Mouse (Mus musculus): ENCODE results near the gene Zfp704.

DNA sequence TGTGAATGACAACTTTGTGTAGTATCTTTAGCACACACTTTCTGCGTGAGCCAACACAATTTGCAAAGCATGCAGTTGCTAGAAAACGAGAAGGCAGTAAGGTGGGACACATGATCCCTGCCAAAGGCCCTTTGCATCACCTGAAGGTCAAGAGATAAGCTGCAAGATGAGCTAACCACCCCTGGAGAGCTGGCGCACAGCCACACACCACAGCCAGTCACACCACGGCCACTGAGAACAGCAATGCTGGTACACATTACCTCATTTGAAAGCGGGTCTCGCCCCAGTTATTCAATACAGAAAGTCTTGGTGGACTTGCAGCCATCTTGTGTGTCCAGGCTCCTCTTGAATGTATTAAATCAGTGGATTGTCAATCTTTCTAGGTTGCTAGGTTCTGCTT is 9.3 kb downstream of the Zfp704 start:
- no peak for TF ChIP-seq CTCF (IDR thresholded peaks at IDR 0.05; ENCODE audit: insufficient read depth, low read length)
- no peak for TF ChIP-seq POLR2A (IDR thresholded peaks at IDR 0.05; ENCODE audit: borderline replicate concordance, extremely low read depth, low read depth, low read length)
